Mouse (Mus musculus): ENCODE measurements around the gene Hoxa4. TPM values are rescaled to one million over a fixed set of nuclear protein-coding genes. Genes with fewer than 3 reads are reported as not detected.

Gene Hoxa4
- polyA plus RNA-seq, 1 experiment from 2014 or later = 2.5 TPM

DNA sequence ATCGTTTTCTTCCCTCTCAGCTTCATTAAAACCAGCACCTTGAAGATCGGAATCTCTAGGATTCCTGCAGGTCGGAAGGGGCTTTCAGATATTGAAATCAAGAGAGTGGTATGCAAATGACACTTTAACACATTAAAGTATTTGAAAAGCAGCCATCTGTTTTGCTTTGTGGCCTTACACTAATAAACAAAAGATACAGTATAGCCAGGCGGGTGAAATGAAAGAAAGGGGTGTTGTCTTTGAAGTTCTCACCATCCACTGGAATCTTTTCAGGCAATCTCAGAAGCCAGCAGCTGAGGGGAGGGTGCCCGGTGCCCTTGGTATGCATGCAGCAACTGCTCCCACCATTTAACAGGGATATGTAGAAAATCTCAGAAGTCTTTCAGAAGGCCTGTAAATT, 37.5 kb downstream of the Hoxa4 start:
- no peak for ATAC-seq (ENCODE audit: low FRiP score, low TSS enrichment)
- Histone ChIP-seq H3K4me2 (replicated peaks; ENCODE audit: low read depth) (no peak overlapping the region), H3K9ac (ENCODE audit: low read length) (no peak overlapping the region), H3K27me3 (ENCODE audit: control insufficient read depth, insufficient read depth, low read length) (0 out of 2 replicates have a peak, but pooled peaks cover 2% of the 10 kb centered on the region), H3K36me3 (ENCODE audit: control insufficient read depth, insufficient read depth, low read length) (no peaks in the 10 kb centered on the region), H3K4me1 (replicated peaks; ENCODE audit: control insufficient read depth, insufficient read depth) (no peaks in the 10 kb centered on the region), H3K4me3 (ENCODE audit: low read depth, low read length) (no peak overlapping the region), H3K27ac (replicated peaks) (no peak overlapping the region), H3K9me3 (ENCODE audit: control insufficient read depth, low read length) (no peaks in the 10 kb centered on the region)
- no peak for DNase-seq (ENCODE audit: low spot score)
- TF ChIP-seq EP300 (optimal IDR thresholded peaks at IDR 0.05) = no peak
- no peak for TF ChIP-seq CTCF (IDR thresholded peaks at IDR 0.05; ENCODE audit: low read depth)
- WGBS = 77% methylated on average over 5 of the region's 5 CpGs

- Histone ChIP-seq H3K4me3 (ENCODE audit: low read depth, low read length) (no peak overlapping the region), H3K27me3 (ENCODE audit: control insufficient read depth, insufficient read depth, low read length) (0 out of 2 replicates have a peak, but pooled peaks cover 2% of the 10 kb centered on the region), H3K4me1 (replicated peaks; ENCODE audit: control insufficient read depth, insufficient read depth) (no peaks in the 10 kb centered on the region), H3K27ac (replicated peaks) (no peak overlapping the region), H3K4me2 (replicated peaks; ENCODE audit: low read depth) (no peak overlapping the region), H3K36me3 (ENCODE audit: control insufficient read depth, insufficient read depth, low read length) (no peaks in the 10 kb centered on the region), H3K9ac (ENCODE audit: low read length) (no peak overlapping the region), H3K9me3 (ENCODE audit: control insufficient read depth, low read length) (no peaks in the 10 kb centered on the region)
- no peak for TF ChIP-seq EP300 (optimal IDR thresholded peaks at IDR 0.05)
- TF ChIP-seq CTCF (IDR thresholded peaks at IDR 0.05; ENCODE audit: low read depth) = no peak
- ATAC-seq (ENCODE audit: low FRiP score, low TSS enrichment) (no peak), DNase-seq (ENCODE audit: low spot score) (no peak)
- 39% methylated on average over 6 of the region's 6 CpGs for WGBS
These were observed 38.3 kb downstream of the Hoxa4 start for GRCm38 (mm10) chr6:52153270-52153669.

DNA sequence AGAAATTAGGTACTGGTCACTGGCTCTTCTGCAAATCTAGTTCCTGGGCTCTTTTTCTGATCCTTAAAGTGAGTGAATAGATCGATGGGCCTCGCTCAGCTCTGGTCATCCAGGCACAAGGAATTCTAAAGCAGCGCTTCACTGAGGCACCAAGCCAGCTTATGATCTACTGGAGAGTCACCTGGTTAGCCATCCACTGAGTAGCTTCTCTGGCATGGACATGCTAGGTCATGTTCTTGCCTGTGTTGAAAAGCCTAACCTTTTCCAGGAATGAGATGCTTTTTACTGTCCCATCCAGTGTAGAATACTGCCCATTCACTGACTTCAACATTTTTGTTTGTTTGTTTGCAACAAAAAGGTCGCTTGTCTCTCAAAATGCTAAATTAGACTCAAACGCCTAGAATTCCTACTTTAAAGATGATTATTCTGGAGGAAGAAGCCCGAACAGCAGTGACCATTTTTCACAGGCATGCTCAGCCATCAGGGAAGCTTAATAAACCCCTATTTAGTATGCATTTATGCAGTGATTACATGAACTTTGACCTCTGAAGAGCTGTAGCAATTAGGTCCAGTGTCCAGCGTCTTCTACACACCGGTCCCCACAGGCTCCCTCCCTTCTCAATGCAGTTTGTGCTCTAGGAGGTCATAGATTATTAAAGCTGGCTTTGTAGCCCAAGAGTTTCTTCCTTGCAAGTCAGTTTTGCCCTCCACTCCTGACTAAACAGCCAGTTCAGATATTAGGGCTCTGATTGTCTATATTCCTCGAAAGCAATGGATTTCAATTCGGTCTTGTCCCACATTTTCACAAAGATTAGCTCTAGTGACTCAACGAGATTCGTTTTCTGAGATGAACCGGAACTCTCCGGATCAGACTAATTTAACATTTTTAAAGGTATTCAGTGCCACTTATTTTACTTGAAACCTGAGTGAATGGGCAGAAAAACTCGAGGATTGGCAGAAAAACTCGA, 39.0 kb downstream of the Hoxa4 start:
- Histone ChIP-seq H3K4me2 (replicated peaks; ENCODE audit: low read depth) (no peak overlapping the region), H3K4me3 (ENCODE audit: low read depth, low read length) (no peak overlapping the region), H3K27me3 (ENCODE audit: control insufficient read depth, insufficient read depth, low read length) (0 out of 2 replicates have a peak, but pooled peaks cover 2% of the 10 kb centered on the region), H3K4me1 (replicated peaks; ENCODE audit: control insufficient read depth, insufficient read depth) (no peaks in the 10 kb centered on the region), H3K9me3 (ENCODE audit: control insufficient read depth, low read length) (no peaks in the 10 kb centered on the region), H3K36me3 (ENCODE audit: control insufficient read depth, insufficient read depth, low read length) (no peaks in the 10 kb centered on the region), H3K9ac (ENCODE audit: low read length) (no peak overlapping the region), H3K27ac (replicated peaks) (no peak overlapping the region)
- WGBS = 49% methylated on average over 16 of the region's 16 CpGs
- ATAC-seq (ENCODE audit: low FRiP score, low TSS enrichment) (no peak), DNase-seq (ENCODE audit: low spot score) (no peak)
- no peak for TF ChIP-seq CTCF (IDR thresholded peaks at IDR 0.05; ENCODE audit: low read depth)
- no peak for TF ChIP-seq EP300 (optimal IDR thresholded peaks at IDR 0.05)

- no peak overlapping the region for H3K4me2 ChIP-seq (replicated peaks; ENCODE audit: low read depth)
- H3K4me1 ChIP-seq (replicated peaks; ENCODE audit: control insufficient read depth, insufficient read depth) = no peaks in the 10 kb centered on the region
- H3K4me3 ChIP-seq (ENCODE audit: low read depth, low read length) = no peak overlapping the region
- no peaks in the 10 kb centered on the region for H3K9me3 ChIP-seq (ENCODE audit: control insufficient read depth, low read length)
- no peak for TF ChIP-seq EP300 (optimal IDR thresholded peaks at IDR 0.05)
- TF ChIP-seq CTCF (IDR thresholded peaks at IDR 0.05; ENCODE audit: low read depth) = no peak
- no peaks in the 10 kb centered on the region for H3K36me3 ChIP-seq (ENCODE audit: control insufficient read depth, insufficient read depth, low read length)
- no peak overlapping the region for H3K27ac ChIP-seq (replicated peaks)
- DNase-seq (ENCODE audit: low spot score) = no peak
- H3K9ac ChIP-seq (ENCODE audit: low read length) = no peak overlapping the region
- 0 out of 2 replicates have a peak, but pooled peaks cover 2% of the 10 kb centered on the region for H3K27me3 ChIP-seq (ENCODE audit: control insufficient read depth, insufficient read depth, low read length)
- no peak for ATAC-seq (ENCODE audit: low FRiP score, low TSS enrichment)
- WGBS = 58% methylated on average over 4 of the region's 4 CpGs
These were observed 40.0 kb downstream of the Hoxa4 start for GRCm38 (mm10) chr6:52151571-52151970.

DNA sequence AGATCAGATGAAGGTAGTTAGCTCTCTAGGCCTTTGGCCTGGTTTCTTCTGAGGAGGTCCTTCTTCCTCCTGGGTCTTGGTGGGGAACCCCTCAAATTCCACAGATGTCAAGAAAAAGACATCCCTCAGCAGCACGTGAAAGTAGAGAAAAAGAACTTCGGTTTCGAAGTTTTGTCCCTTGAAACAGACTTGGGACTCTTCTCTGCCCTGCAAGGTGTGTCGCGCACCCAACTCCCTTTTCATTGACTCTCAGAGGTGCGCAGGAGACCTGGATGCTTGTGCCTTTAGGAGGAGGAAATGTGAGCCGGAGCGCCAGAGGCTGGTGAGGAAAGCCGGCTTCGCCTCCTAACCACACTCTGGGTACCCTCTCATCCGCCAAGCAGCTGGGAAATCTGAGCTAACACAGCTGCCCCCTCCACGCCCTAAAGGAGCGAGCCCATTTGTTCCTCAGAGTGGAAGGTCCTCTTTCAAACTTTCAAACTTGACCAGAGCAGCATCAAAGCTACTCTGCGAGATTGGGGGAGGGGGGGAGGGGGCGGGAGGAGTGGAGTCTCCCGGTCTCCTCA, 41.1 kb downstream of the Hoxa4 start:
- Histone ChIP-seq H3K4me1 (replicated peaks; ENCODE audit: control insufficient read depth, insufficient read depth) (no peaks in the 10 kb centered on the region), H3K9ac (ENCODE audit: low read length) (no peak overlapping the region), H3K27me3 (ENCODE audit: control insufficient read depth, insufficient read depth, low read length) (0 out of 2 replicates have a peak, but pooled peaks cover 2% of the 10 kb centered on the region), H3K9me3 (ENCODE audit: control insufficient read depth, low read length) (no peaks in the 10 kb centered on the region), H3K36me3 (ENCODE audit: control insufficient read depth, insufficient read depth, low read length) (no peaks in the 10 kb centered on the region), H3K4me2 (replicated peaks; ENCODE audit: low read depth) (0 out of 2 replicates have a peak overlapping the region, but pooled peaks have one; percentile 20), H3K27ac (replicated peaks) (no peak overlapping the region), H3K4me3 (ENCODE audit: low read depth, low read length) (no peak overlapping the region)
- DNase-seq (ENCODE audit: low spot score) = no peak
- no peak for ATAC-seq (ENCODE audit: low FRiP score, low TSS enrichment)
- 21% methylated on average over 16 of the region's 16 CpGs for WGBS
- TF ChIP-seq CTCF (IDR thresholded peaks at IDR 0.05; ENCODE audit: low read depth) = no peak
- TF ChIP-seq EP300 (optimal IDR thresholded peaks at IDR 0.05) = no peak

MicroRNA genes within 50 kb of the gene (microRNA counts, 519-probe panel; counts per million panel counts)
- microRNA mmu-miR-196b = not detected

Small RNA genes lying within 50 kb of the gene (microRNA-seq; reads per million reads assigned to microRNA genes)
- gene Mir196b = 9.3 reads per million, percentile 15 among the genes with 10 or more reads in this experiment

Other genes with a start within 250 kb of the Hoxa4 start
- 26.8 and 27.3 TPM in 2 replicates for gene Skap2, start 179.2 kb downstream of the Hoxa4 start, polyA plus RNA-seq (2015; fragmentation: Nextera tagmentation; extraction: Ambion mirVana)
- gene Hoxa1, start 33.4 kb downstream of the Hoxa4 start, polyA plus RNA-seq (2015; fragmentation: Nextera tagmentation; extraction: Ambion mirVana) = 0.35 and 0.56 TPM in 2 replicates
- 5.1 and 5.3 TPM in 2 replicates for gene Hoxa2, start 26.9 kb downstream of the Hoxa4 start, polyA plus RNA-seq (2015; fragmentation: Nextera tagmentation; extraction: Ambion mirVana)
- 0.90 and 0.99 TPM in 2 replicates for gene 5730596B20Rik, start 14.3 kb downstream of the Hoxa4 start, polyA plus RNA-seq (2015; fragmentation: Nextera tagmentation; extraction: Ambion mirVana)
- gene Hoxa5, start 12.8 kb upstream of the Hoxa4 start, polyA plus RNA-seq (2015; fragmentation: Nextera tagmentation; extraction: Ambion mirVana) = 8.4 and 8.9 TPM in 2 replicates
- 0.33 and 0.80 TPM in 2 replicates for gene Hoxa6, start 17.0 kb upstream of the Hoxa4 start, polyA plus RNA-seq (2015; fragmentation: Nextera tagmentation; extraction: Ambion mirVana)
- 2.8 and 2.9 TPM in 2 replicates for gene Hoxa3, start 21.6 kb upstream of the Hoxa4 start, polyA plus RNA-seq (2015; fragmentation: Nextera tagmentation; extraction: Ambion mirVana)
- 0.21 TPM in 1 of 2 replicates, not detected in the other for gene Gm28308, start 21.6 kb upstream of the Hoxa4 start, polyA plus RNA-seq (2015; fragmentation: Nextera tagmentation; extraction: Ambion mirVana)
- gene Hoxa7, start 30.1 kb upstream of the Hoxa4 start, polyA plus RNA-seq (2015; fragmentation: Nextera tagmentation; extraction: Ambion mirVana) = 8.1 and 8.5 TPM in 2 replicates
- 0.13 and 0.61 TPM in 2 replicates for gene Hoxa9, start 39.3 kb upstream of the Hoxa4 start, polyA plus RNA-seq (2015; fragmentation: Nextera tagmentation; extraction: Ambion mirVana)
- 0.06 TPM in 1 of 2 replicates, not detected in the other for gene Hoxa10, start 49.1 kb upstream of the Hoxa4 start, polyA plus RNA-seq (2015; fragmentation: Nextera tagmentation; extraction: Ambion mirVana)
- gene Hoxa11, start 54.1 kb upstream of the Hoxa4 start, polyA plus RNA-seq (2015; fragmentation: Nextera tagmentation; extraction: Ambion mirVana) = not detected in 2 replicates
- not detected in 2 replicates for gene Hoxa13, start 69.1 kb upstream of the Hoxa4 start, polyA plus RNA-seq (2015; fragmentation: Nextera tagmentation; extraction: Ambion mirVana)
- not detected in 2 replicates for gene Evx1, start 121.7 kb upstream of the Hoxa4 start, polyA plus RNA-seq (2015; fragmentation: Nextera tagmentation; extraction: Ambion mirVana)

All from stomach, postnatal 0 days (tissue).